Mouse (Mus musculus) neural tube, embryonic 10.5 days (tissue): ENCODE data around the gene Agrn.
"Not testable (repeated sequence)": the region's sequence is repeated elsewhere in the genome, so short reads cannot be mapped to it uniquely, and the experiment has no call there.

Source experiments
- DNase-seq: peaks from one replicate; pipeline ENCODE4 v3.0.0-alpha.2; 2017; ENCODE audit warnings: low spot score; ENCODE audit errors: extremely low spot score

Gene Agrn

GRCm38 (mm10) chr4:156154771-156155170 lies 42.5 kb downstream of the Agrn start:
- DNase-seq: no peak

GRCm38 (mm10) chr4:156150887-156151286 lies 46.4 kb downstream of the Agrn start:
- not testable (repeated sequence) for DNase-seq

GRCm38 (mm10) chr4:156136285-156137100 lies 60.8 kb downstream of the Agrn start:
- no peak for DNase-seq

- DNase-seq: no peak
Observed at GRCm38 (mm10) chr4:156135801-156136200, 61.5 kb downstream of the Agrn start.

GRCm38 (mm10) chr4:156135112-156135511 lies 62.2 kb downstream of the Agrn start:
- DNase-seq: no peak

- no peak for DNase-seq
Observed at GRCm38 (mm10) chr4:156133943-156134605, 63.2 kb downstream of the Agrn start.

GRCm38 (mm10) chr4:156133334-156133733 lies 64.0 kb downstream of the Agrn start:
- DNase-seq: no peak

GRCm38 (mm10) chr4:156130940-156131339 lies 66.3 kb downstream of the Agrn start:
- DNase-seq: no peak

- DNase-seq: no peak
Observed at GRCm38 (mm10) chr4:156130436-156130835, 66.9 kb downstream of the Agrn start, which contains the start of gene Rnf223. Gene Rnf223 (plus strand): TSS chr4:156130513.

- DNase-seq: no peak
Observed at GRCm38 (mm10) chr4:156128746-156129145, 68.5 kb downstream of the Agrn start.

GRCm38 (mm10) chr4:156126841-156127240 lies 70.4 kb downstream of the Agrn start:
- no peak for DNase-seq

- no peak for DNase-seq
Observed at GRCm38 (mm10) chr4:156125393-156125792, 71.9 kb downstream of the Agrn start.

GRCm38 (mm10) chr4:156124077-156124476 lies 73.2 kb downstream of the Agrn start:
- DNase-seq: no peak
